Mouse (Mus musculus) midbrain, embryonic 13.5 days (tissue): ENCODE measurements at regions not wholly inside any gene's neighbourhood (a gene's known extent, or its start where the extent isn't known, plus 50 kb on each side); places are given as distances from the start of the nearest gene placed in this dataset.

ENCODE experiments used
- ATAC-seq: fragments of 200-750 bp; cut with Nextera tagmentation; 2 replicates; pipeline ENCODE4 v1.8.0; 2017; ENCODE audit warnings: mild to moderate bottlenecking, moderate TSS enrichment, moderate library complexity
- H3K27ac ChIP-seq: fragments of 300-500 bp; sonication (generic); 2 replicates; pipeline ENCODE4 v1.5.1; 2015; ENCODE audit warnings: inconsistent platforms, mild to moderate bottlenecking, moderate library complexity
- H3K27me3 ChIP-seq: fragments of 300-500 bp; sonication (generic); 2 replicates; pipeline ENCODE4 v1.6.1; 2015; ENCODE audit warnings: mild to moderate bottlenecking, inconsistent platforms
- H3K36me3 ChIP-seq: fragments of 300-500 bp; sonication (generic); 2 replicates; pipeline ENCODE4 v1.6.1; 2015; ENCODE audit warnings: mild to moderate bottlenecking, inconsistent platforms
- H3K4me1 ChIP-seq: fragments of 300-500 bp; sonication (generic); replicated peaks from 2 replicates; pipeline ENCODE4 v1.6.1; 2015; ENCODE audit warnings: inconsistent platforms
- H3K4me2 ChIP-seq: fragments of 300-500 bp; sonication (generic); replicated peaks from 2 replicates; pipeline ENCODE4 v1.6.1; 2015; ENCODE audit warnings: moderate library complexity, mild to moderate bottlenecking, inconsistent platforms
- H3K4me3 ChIP-seq: fragments of 300-500 bp; sonication (generic); replicated peaks from 2 replicates; pipeline ENCODE4 v1.5.1; 2015; ENCODE audit warnings: mild to moderate bottlenecking, inconsistent platforms
- H3K9ac ChIP-seq: fragments of 300-500 bp; sonication (generic); replicated peaks from 2 replicates; pipeline ENCODE4 v1.6.1; 2015; ENCODE audit warnings: mild to moderate bottlenecking, inconsistent platforms
- H3K9me3 ChIP-seq: fragments of 300-500 bp; sonication (generic); 2 replicates; pipeline ENCODE4 v1.6.1; 2016; ENCODE audit warnings: mild to moderate bottlenecking, inconsistent platforms
- WGBS: fragments of 180-500 bp; shearing (Covaris S2); methylation state at CpG from one replicate; pipeline ENCODE4 v1.1.7; 2015; 5-methylcytosine and 5-hydroxymethylcytosine counted together

DNA sequence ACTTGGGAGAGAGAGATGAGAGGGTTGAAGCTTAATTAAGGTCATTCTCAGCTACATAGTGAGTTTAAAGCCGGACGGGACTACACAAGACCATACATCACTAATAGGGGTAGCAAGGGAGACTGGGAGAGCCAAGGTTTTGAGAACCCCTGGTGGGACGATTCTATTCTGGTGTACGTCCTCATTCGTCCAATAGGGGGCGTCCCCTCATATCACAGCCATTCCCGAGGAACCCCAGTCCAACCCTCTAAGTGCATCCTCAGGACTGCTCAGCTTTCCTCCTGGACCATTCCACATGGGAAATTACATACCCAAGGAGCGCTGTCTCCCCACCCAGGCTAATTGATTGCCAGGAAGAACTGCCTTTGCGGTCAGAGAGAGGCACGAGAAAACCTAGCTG is 385.5 kb downstream of the Setd4 start:
- no peak overlapping the region for H3K4me2 ChIP-seq
- H3K4me1 ChIP-seq = peaks cover 14% of the 10 kb centered on the region
- no peaks in the 10 kb centered on the region for H3K9me3 ChIP-seq
- no peak overlapping the region for H3K4me3 ChIP-seq
- no peak for ATAC-seq
- 66% methylated on average over 10 of the region's 10 CpGs for WGBS
- no peaks in the 10 kb centered on the region for H3K27me3 ChIP-seq
- H3K9ac ChIP-seq = no peak overlapping the region
- no peaks in the 10 kb centered on the region for H3K36me3 ChIP-seq
- no peak overlapping the region for H3K27ac ChIP-seq

DNA sequence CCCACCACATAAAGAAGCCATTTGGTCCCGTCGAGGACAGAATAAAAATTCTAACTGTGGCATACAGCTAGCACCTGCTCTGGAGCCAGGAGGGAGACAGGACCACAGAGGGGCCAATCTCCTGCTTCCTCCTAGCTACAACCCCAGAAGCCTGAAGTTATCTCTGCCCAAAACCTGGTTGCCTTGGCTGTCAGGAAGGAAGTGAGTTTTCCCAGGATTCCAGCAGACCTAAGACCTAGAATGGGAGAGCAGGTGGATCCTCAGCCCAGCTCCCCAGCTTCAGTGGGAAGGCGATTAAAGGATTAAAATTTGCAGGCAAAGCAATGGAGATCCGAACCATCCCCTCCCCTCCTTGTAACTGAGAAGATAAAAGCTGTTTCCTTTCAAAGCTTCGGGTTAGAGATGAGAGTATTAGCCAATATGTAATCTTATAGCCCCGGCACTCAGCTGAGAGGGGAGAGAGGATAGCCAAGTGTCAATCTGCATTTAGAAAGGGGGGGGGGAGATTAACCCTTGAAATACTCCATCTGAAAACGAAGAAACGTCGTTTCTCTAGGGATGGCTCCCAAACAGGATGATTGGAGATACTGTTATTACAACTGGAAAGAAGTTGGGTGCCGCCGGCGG is 386.1 kb downstream of the Setd4 start:
- H3K4me3 ChIP-seq = no peak overlapping the region
- H3K36me3 ChIP-seq = no peaks in the 10 kb centered on the region
- no peak for ATAC-seq
- no peak overlapping the region for H3K4me2 ChIP-seq
- no peak overlapping the region for H3K9ac ChIP-seq
- peaks cover 14% of the 10 kb centered on the region for H3K4me1 ChIP-seq
- H3K27ac ChIP-seq = no peak overlapping the region
- no peaks in the 10 kb centered on the region for H3K9me3 ChIP-seq
- 31% methylated on average over 12 of the region's 12 CpGs for WGBS
- no peaks in the 10 kb centered on the region for H3K27me3 ChIP-seq

DNA sequence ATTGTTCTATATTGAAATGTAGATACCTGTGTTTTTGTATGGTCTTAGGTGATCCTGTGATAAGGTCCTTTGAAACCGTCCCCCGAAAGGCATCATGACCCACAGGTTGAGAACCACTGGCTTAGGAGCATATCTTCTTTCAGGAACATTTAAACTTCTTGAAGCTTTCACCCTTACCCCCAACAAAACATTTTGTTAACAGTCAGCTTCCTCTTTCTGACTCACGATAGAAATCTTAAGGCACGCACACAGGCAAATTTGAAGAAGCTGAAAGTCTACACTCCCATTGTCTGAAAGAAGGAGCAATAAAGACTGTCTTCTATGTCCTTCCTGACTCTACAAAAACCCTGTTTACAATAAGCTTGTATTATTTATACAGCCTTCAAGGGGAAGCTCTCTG is 388.2 kb downstream of the Setd4 start:
- Histone ChIP-seq H3K4me3 (no peak overlapping the region), H3K27ac (no peak overlapping the region), H3K27me3 (no peaks in the 10 kb centered on the region), H3K4me2 (no peak overlapping the region), H3K36me3 (no peaks in the 10 kb centered on the region), H3K4me1 (peaks cover 14% of the 10 kb centered on the region), H3K9ac (no peak overlapping the region), H3K9me3 (no peaks in the 10 kb centered on the region)
- ATAC-seq = no peak
- WGBS = 95% methylated on average over 4 of the region's 4 CpGs

DNA sequence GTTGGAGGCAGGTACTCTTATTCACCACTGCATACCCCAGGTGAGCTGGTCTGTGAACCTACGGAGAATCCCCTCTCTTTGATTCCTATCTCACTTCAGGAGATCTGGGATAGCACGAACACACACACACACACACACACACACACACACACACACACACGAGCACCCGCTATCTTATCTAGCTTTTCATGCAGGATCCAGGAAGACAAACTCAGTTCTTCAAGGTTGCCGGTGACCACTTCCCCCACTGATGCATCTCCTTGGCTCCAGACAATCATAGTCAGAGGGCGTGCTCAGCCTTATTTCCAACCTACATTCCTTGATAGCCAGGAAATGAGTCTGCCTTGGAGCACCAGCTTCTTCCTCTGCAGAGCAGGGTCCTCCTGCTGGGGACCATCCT is 387.7 kb upstream of the Runx1 start:
- H3K36me3 ChIP-seq = no peaks in the 10 kb centered on the region
- no peak overlapping the region for H3K4me2 ChIP-seq
- over 99% methylated on average over 6 of the region's 6 CpGs for WGBS
- H3K9me3 ChIP-seq = no peaks in the 10 kb centered on the region
- H3K27me3 ChIP-seq = no peaks in the 10 kb centered on the region
- H3K27ac ChIP-seq = no peak overlapping the region
- no peak for ATAC-seq
- no peak overlapping the region for H3K4me3 ChIP-seq
- peaks cover 14% of the 10 kb centered on the region for H3K4me1 ChIP-seq
- H3K9ac ChIP-seq = no peak overlapping the region

DNA sequence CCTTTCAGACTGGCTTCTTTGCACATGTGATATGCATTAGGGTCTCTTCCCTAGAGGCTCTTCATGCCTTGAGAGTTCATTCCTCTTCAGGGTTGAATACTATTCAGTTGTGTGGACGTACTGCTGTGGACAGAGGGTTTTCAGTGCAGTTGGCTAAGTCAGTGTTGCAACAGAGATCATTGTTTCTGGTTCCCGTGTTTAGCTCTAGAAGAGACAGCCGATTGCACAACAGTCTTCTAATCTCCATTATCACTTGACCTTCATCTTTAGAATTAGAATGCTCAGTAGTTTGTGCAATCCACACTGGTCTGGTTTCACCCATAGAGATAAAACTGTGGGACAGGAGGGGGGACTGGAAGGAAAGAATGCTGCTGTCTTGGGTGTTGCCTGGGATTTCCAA is 381.7 kb upstream of the Runx1 start:
- Histone ChIP-seq H3K27me3 (no peaks in the 10 kb centered on the region), H3K4me1 (no peaks in the 10 kb centered on the region), H3K9ac (no peak overlapping the region), H3K36me3 (no peaks in the 10 kb centered on the region), H3K4me2 (no peak overlapping the region), H3K9me3 (no peaks in the 10 kb centered on the region), H3K27ac (no peak overlapping the region), H3K4me3 (no peak overlapping the region)
- WGBS = 87% methylated on average over 3 of the region's 3 CpGs
- ATAC-seq = no peak

DNA sequence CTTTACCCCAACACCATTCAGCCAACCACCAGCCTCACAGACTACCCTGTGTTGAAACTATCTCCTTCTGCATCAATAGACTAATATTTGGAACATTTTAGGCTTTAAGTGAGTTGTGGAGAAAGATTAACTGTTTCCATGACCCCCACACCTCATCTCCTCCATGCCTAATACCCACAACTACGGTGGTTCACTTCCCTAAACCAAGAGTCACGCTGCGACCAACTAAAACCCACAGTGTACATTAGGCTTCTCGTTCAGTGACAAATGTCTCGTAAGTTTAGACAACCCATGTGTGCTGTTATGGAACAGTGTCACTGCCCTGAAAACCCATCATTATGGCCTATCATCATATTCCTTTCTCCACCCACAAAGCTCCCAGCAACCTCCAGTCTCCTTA is 381.3 kb upstream of the Runx1 start:
- H3K9ac ChIP-seq = no peak overlapping the region
- no peaks in the 10 kb centered on the region for H3K27me3 ChIP-seq
- no peaks in the 10 kb centered on the region for H3K9me3 ChIP-seq
- H3K4me3 ChIP-seq = no peak overlapping the region
- no peak for ATAC-seq
- no peak overlapping the region for H3K4me2 ChIP-seq
- H3K4me1 ChIP-seq = no peaks in the 10 kb centered on the region
- no peaks in the 10 kb centered on the region for H3K36me3 ChIP-seq
- no peak overlapping the region for H3K27ac ChIP-seq
- 97% methylated on average over 5 of the region's 5 CpGs for WGBS

DNA sequence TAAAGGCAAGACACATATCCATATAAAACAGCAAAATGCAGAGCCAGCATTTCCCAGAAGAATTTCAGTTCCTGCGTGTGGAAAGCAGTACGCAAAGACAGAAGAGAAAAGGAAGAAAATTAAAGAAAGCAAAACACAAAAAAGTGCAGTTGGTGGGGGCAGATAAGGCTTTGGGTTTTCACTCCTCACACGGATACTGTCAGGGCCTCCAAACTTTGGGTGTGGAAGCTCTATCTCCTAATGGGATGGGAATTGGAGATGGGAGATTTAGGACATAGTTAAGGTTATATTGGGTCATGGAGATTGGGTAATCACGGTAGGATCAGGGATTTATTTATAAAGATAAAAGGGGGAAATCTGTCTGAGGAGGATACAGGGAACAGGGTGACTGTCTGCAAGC is 380.4 kb upstream of the Runx1 start:
- WGBS = 83% methylated on average over 4 of the region's 4 CpGs
- no peaks in the 10 kb centered on the region for H3K9me3 ChIP-seq

DNA sequence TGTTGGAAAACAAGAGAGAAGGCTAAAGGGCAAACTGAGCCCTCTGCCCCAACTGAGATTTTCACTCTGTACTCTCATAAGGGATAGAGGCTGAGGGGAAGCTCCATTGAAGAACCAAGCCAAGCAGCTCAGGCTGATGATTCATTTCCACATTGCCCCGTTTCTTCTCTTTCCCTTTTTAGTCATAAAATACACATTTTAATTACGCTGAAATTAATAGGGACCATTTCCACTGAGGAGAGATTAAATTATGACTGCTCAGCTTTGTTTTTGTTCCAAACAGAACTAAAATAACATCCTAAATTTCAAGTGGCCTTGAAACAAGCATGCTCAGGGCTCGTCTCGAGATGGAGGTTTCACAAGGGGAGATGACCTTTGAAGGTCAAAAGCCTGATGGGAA is 378.7 kb upstream of the Runx1 start:
- H3K27ac ChIP-seq = no peak overlapping the region
- no peak overlapping the region for H3K4me2 ChIP-seq
- no peaks in the 10 kb centered on the region for H3K9me3 ChIP-seq
- no peaks in the 10 kb centered on the region for H3K36me3 ChIP-seq
- no peaks in the 10 kb centered on the region for H3K4me1 ChIP-seq
- no peaks in the 10 kb centered on the region for H3K27me3 ChIP-seq
- H3K4me3 ChIP-seq = no peak overlapping the region
- WGBS = 86% methylated on average over 4 of the region's 4 CpGs
- H3K9ac ChIP-seq = no peak overlapping the region
- no peak for ATAC-seq

More for the DNA sequence above, 380.4 kb upstream of the Runx1 start:
- Histone ChIP-seq H3K27me3 (no peaks in the 10 kb centered on the region), H3K27ac (no peak overlapping the region), H3K9ac (no peak overlapping the region), H3K4me2 (no peak overlapping the region), H3K4me1 (no peaks in the 10 kb centered on the region), H3K4me3 (no peak overlapping the region), H3K36me3 (no peaks in the 10 kb centered on the region)
- no peak for ATAC-seq

DNA sequence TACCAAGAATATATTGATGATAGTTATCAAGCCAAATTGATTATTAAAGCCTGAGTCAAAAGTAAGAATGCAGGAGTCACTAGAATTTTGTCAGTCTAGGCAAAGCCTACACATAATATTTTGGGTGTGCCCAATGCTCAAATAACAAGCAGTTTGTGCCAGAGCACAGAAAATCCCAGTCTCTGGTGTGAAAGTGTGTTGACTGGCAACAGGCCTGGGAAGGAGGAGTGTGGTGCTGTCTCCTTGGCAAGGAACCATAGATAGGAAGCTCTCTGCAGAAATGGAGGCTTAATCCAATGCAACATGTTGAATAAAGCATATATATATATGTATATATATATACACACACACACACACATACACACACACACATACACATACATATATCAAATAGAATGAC is 376.6 kb upstream of the Runx1 start:
- H3K27me3 ChIP-seq = no peaks in the 10 kb centered on the region
- no peak overlapping the region for H3K9ac ChIP-seq
- H3K36me3 ChIP-seq = no peaks in the 10 kb centered on the region
- no peak overlapping the region for H3K27ac ChIP-seq
- H3K9me3 ChIP-seq = no peaks in the 10 kb centered on the region
- no peak for ATAC-seq
- no peak overlapping the region for H3K4me2 ChIP-seq
- no peaks in the 10 kb centered on the region for H3K4me1 ChIP-seq
- H3K4me3 ChIP-seq = no peak overlapping the region

DNA sequence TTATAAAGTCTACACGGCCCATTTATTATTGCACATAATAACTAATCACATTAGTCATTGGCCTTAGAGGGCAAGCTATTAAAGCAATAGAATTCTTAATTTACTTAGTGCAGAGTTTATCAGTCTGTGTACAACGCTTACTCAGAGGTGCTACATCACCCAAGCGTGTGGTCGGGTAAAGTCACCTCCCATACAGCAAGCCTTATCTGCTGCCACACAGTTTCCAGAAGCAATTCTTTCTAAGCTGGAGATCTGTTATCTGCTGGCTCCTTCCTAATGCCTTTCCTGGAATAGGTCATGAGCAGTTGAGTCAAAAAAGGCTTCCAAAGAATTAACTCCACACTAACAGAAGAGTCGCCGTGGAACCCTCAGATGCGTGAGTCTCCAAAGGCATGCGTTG is 371.4 kb upstream of the Runx1 start:
- 94% methylated on average over 8 of the region's 8 CpGs for WGBS
- Histone ChIP-seq H3K4me3 (no peak overlapping the region), H3K4me2 (no peak overlapping the region), H3K27ac (no peak overlapping the region), H3K9me3 (no peaks in the 10 kb centered on the region), H3K4me1 (no peaks in the 10 kb centered on the region), H3K36me3 (no peaks in the 10 kb centered on the region), H3K27me3 (no peaks in the 10 kb centered on the region), H3K9ac (no peak overlapping the region)
- ATAC-seq = no peak

DNA sequence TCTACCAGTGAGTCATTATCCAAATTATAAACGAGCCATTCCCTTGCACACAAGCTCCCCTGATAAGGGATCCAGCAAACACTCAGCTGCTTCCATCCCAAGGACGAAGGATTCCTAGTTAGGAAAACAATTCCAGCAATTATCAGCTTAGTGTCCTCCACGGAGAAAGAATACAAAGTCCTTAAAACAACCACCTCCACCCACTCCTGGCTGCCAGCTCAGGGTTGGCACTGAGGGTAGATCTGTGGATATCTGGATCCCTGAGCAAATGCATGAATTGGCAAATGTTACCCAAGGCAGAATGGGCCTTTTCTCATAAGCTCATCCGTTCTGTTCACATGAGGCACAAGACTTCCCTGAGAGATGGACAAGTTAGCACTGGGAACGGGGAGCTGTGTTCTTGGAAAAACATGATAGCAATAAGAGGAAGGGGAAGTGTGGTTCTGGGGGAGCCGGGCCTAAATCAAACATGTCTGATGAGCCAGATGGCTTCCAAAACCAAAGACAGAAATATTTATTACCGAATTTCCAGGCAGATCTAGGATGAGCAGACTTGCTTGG is 368.1 kb upstream of the Runx1 start:
- Histone ChIP-seq H3K9ac (no peak overlapping the region), H3K4me3 (no peak overlapping the region), H3K27me3 (no peaks in the 10 kb centered on the region), H3K4me2 (no peak overlapping the region), H3K27ac (no peak overlapping the region), H3K4me1 (no peaks in the 10 kb centered on the region), H3K36me3 (no peaks in the 10 kb centered on the region), H3K9me3 (no peaks in the 10 kb centered on the region)
- WGBS = 80% methylated on average over 7 of the region's 7 CpGs
- ATAC-seq = no peak

DNA sequence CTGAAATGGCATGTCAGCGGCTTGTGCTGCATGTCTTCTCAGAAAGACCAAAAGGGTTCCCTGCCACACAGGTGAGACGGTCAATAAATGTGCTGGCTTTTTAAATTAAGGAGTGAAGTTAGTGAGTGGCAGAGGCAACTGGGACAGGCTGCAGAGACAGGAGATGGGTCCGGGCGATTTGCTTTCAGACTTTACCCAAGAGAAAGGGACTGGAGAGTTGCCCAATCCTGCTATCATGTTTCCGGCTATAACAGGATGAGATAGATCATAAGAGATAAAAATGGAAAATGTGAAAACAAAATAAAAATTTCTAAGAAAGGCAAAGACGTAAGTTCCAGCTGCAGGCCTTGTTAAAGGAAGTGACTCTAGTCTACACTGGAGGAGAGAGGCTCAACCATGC is 367.3 kb upstream of the Runx1 start:
- Histone ChIP-seq H3K27me3 (no peaks in the 10 kb centered on the region), H3K4me1 (no peaks in the 10 kb centered on the region), H3K9ac (no peak overlapping the region), H3K27ac (no peak overlapping the region), H3K36me3 (no peaks in the 10 kb centered on the region), H3K4me3 (no peak overlapping the region), H3K9me3 (no peaks in the 10 kb centered on the region), H3K4me2 (no peak overlapping the region)
- ATAC-seq = no peak
- 94% methylated on average over 6 of the region's 6 CpGs for WGBS

DNA sequence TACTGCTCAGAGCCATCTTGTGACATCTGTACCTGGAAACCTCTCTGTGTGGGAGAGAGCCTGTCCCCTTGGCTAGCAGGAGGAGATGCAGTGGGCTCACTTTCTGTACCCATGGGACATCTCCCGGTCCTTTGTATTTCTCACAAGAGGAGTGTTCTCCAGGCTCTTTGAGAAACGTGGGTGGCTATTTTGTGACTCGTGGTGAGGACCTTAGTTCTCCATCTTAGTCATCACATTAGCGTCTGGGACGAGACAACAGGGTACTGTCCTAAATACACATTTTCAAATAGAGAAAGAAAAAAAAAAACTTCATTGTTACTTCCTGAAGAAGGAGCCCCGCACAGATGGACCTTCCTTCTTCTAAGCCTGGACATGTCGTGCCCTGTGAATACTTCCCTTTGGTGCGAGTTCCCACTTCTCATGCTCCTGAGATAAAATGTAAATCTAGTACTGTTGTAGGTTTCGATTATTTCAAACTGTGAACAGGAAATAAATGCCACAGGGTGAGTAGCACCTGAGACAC is 366.8 kb upstream of the Runx1 start:
- Histone ChIP-seq H3K9ac (no peak overlapping the region), H3K36me3 (no peaks in the 10 kb centered on the region), H3K9me3 (no peaks in the 10 kb centered on the region), H3K27ac (no peak overlapping the region), H3K4me2 (no peak overlapping the region), H3K4me3 (no peak overlapping the region), H3K27me3 (no peaks in the 10 kb centered on the region), H3K4me1 (no peaks in the 10 kb centered on the region)
- 88% methylated on average over 9 of the region's 9 CpGs for WGBS
- ATAC-seq = no peak
